Mouse (Mus musculus) intestine, embryonic 14.5 days (tissue): ENCODE measurements around the gene AL607142.1. TPM values are rescaled to one million over a fixed set of nuclear protein-coding genes. Genes with fewer than 3 reads are reported as not detected.

Experiments used
- ATAC-seq: fragments of 200-750 bp; cut with Nextera tagmentation; replicated peaks from 2 replicates; pipeline ENCODE4 v1.8.0; 2017; ENCODE audit warnings: low read depth, moderate number of reproducible peaks, moderate TSS enrichment, moderate library complexity; ENCODE audit not compliant: low FRiP score, low TSS enrichment
- DNase-seq: peaks from one replicate; pipeline ENCODE4 v3.0.0-alpha.2; 2018; ENCODE audit warnings: low spot score
- H3K27ac ChIP-seq: fragments of 300-500 bp; sonication (generic); 2 replicates; pipeline ENCODE4 v1.5.1; 2014; ENCODE audit warnings: low read depth, mild to moderate bottlenecking, control low read depth
- H3K27me3 ChIP-seq: fragments of 300-500 bp; sonication (generic); replicated peaks from 2 replicates; pipeline ENCODE4 v1.6.1; 2014; ENCODE audit warnings: low read length, control low read depth; ENCODE audit not compliant: control insufficient read depth, insufficient read depth
- H3K36me3 ChIP-seq: fragments of 300-500 bp; sonication (generic); 2 replicates; pipeline ENCODE4 v1.6.1; 2014; ENCODE audit warnings: low read length, control low read depth; ENCODE audit not compliant: control insufficient read depth, insufficient read depth
- H3K4me1 ChIP-seq: fragments of 300-500 bp; sonication (generic); replicated peaks from 2 replicates; pipeline ENCODE4 v1.6.1; 2014; ENCODE audit warnings: low read length, control low read depth, mixed read lengths; ENCODE audit not compliant: control insufficient read depth, insufficient read depth
- H3K4me2 ChIP-seq: fragments of 300-500 bp; sonication (generic); 2 replicates; pipeline ENCODE4 v1.6.1; 2014; ENCODE audit warnings: low read length
- H3K4me3 ChIP-seq: fragments of 300-500 bp; sonication (generic); 2 replicates; pipeline ENCODE4 v1.5.1; 2014; ENCODE audit warnings: low read depth, low read length, control low read depth, mixed read lengths
- H3K9ac ChIP-seq: fragments of 300-500 bp; sonication (generic); 2 replicates; pipeline ENCODE4 v1.6.1; 2014; ENCODE audit warnings: mild to moderate bottlenecking, low read length
- H3K9me3 ChIP-seq: fragments of 300-500 bp; sonication (generic); 2 replicates; pipeline ENCODE4 v1.6.1; 2016; ENCODE audit warnings: low read length, control low read depth; ENCODE audit not compliant: control insufficient read depth
- WGBS: fragments of 180-500 bp; shearing (Covaris S2); extraction: QIAGEN DNeasy Blood & Tissue Kit; methylation state at CpG from one replicate; pipeline ENCODE4 v1.1.7; 2014; 5-methylcytosine and 5-hydroxymethylcytosine counted together
- polyA plus RNA-seq: library from polyadenylated mRNA; unstranded; fragments of >200 nt; fragmentation: Nextera tagmentation; extraction: Ambion mirVana; gene quantifications from 2 replicates; pipeline ENCODE4 v1.2.1, GENCODE M21; 2014

Gene AL607142.1
- polyA plus RNA-seq, 1 experiment from 2014 or later, result not detected

DNA sequence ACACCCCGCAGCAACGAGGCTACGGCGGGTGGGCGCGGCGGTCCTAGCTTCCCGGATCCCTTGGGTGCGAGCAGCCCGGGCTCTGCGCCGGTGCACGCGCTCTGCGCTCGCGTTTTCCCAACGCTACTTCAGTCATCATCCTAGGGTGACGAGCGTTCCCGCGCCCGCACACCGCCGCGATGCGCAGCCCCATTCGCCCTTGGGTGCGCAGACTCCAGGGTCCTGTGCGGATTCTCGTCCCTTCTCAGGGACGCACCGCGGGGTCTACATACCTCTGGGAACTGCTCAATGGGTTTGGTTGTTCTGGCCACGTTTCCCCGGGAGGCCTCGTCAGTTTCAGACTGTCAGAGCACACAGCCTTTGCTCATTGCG lies 31.8 kb upstream of the AL607142.1 start:
- H3K4me1 ChIP-seq, result no peaks in the 10 kb centered on the region
- no peaks in the 10 kb centered on the region for H3K9me3 ChIP-seq
- no peak overlapping the region for H3K27ac ChIP-seq
- H3K9ac ChIP-seq, result peak overlapping the region; percentile 39; the same call in 1 of the 2 replicates
- under 1% methylated on average over 38 of the region's 38 CpGs for WGBS
- H3K4me2 ChIP-seq, result peak overlapping the region; percentile 97
- no peaks in the 10 kb centered on the region for H3K36me3 ChIP-seq
- ATAC-seq, result peak; percentile 33; the same call in 1 of the 2 replicates
- peak overlapping the region; percentile 51 for H3K4me3 ChIP-seq
- H3K27me3 ChIP-seq, result peaks cover 48% of the 10 kb centered on the region
- DNase-seq, result peak; percentile 70

GRCm38 (mm10) chr4:120036294-120036693 lies 28.5 kb upstream of the AL607142.1 start:
- WGBS, result 81% methylated on average over 4 of the region's 4 CpGs
- H3K4me1 ChIP-seq, result no peaks in the 10 kb centered on the region

DNA sequence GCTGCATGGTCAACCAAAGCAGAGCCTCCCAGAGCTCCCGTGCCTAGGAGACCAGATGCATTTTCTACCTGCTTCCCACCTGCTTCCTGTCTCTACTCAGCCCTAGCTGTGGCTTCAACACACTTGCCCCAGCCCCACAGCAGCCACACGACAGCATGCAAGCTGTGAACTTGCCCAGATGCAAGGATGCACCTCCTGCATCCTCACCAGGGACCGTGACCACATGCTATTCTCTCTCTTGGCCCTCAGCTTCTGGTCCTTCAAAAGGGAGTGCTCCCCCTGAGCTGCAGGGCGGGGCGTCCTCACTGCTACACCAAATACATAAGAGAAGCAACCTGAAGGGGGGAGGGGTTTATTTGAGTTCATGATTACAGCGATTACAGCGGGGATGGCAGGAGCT lies 27.8 kb upstream of the AL607142.1 start:
- Histone ChIP-seq H3K27ac (no peak overlapping the region), H3K36me3 (no peaks in the 10 kb centered on the region), H3K4me2 (no peak overlapping the region), H3K4me1 (no peaks in the 10 kb centered on the region), H3K9ac (no peak overlapping the region), H3K9me3 (no peaks in the 10 kb centered on the region), H3K4me3 (no peak overlapping the region), H3K27me3 (peaks cover 31% of the 10 kb centered on the region)
- 36% methylated on average over 7 of the region's 7 CpGs for WGBS
- ATAC-seq (no peak), DNase-seq (no peak)

More at GRCm38 (mm10) chr4:120036294-120036693, 28.5 kb upstream of the AL607142.1 start:
- Histone ChIP-seq H3K27me3 (peaks cover 38% of the 10 kb centered on the region), H3K4me3 (no peak overlapping the region), H3K36me3 (no peaks in the 10 kb centered on the region), H3K4me2 (no peak overlapping the region), H3K9me3 (no peaks in the 10 kb centered on the region), H3K9ac (no peak overlapping the region), H3K27ac (no peak overlapping the region)
- DNase-seq, result no peak
- no peak for ATAC-seq

DNA sequence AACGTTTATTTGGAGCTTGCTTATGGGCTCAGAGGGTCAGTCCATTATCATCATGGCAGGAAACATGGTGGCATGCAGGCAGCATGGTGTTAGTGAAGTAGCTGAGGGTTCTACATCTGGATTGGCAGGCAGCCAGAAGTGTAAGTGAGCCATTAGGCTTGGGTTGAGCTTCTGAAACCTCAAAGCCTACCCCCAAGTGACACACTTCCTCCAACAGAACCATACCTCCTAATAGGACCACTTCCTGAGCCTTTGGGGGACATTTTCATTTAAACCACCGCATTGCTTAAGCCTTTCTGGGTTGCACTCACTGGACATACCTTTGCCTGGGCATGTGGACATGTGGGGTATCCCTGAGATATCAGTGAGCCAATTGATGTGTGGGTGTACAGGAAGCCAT lies 23.3 kb upstream of the AL607142.1 start:
- ATAC-seq (no peak), DNase-seq (no peak)
- H3K27ac ChIP-seq, result no peak overlapping the region
- H3K27me3 ChIP-seq, result no peaks in the 10 kb centered on the region
- H3K9me3 ChIP-seq, result no peaks in the 10 kb centered on the region
- H3K4me1 ChIP-seq, result no peaks in the 10 kb centered on the region
- no peak overlapping the region for H3K9ac ChIP-seq
- no peak overlapping the region for H3K4me2 ChIP-seq
- H3K36me3 ChIP-seq, result no peaks in the 10 kb centered on the region
- 77% methylated on average over 2 of the region's 2 CpGs for WGBS
- H3K4me3 ChIP-seq, result no peak overlapping the region

DNA sequence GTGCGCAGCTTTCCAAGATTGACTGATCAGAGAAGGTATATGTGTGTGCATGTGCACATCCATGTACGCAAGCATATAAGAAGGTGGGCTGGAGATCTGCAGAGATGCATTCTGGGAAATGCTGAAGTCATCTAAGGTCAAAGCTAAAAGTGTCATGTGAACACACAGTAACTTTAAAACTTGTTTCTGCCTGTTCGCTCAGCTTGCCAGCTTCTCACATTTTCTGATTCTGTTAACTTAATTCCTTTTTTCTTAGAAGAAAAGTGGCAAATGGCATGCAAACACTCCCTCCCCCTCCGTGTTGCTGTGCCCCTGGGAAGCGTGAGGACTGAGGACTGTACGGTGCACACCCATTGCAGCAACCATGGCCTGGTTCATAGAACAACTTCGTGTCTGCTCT lies 22.3 kb upstream of the AL607142.1 start:
- H3K36me3 ChIP-seq, result no peaks in the 10 kb centered on the region
- WGBS, result 89% methylated on average over 7 of the region's 7 CpGs
- no peaks in the 10 kb centered on the region for H3K27me3 ChIP-seq
- DNase-seq (no peak), ATAC-seq (no peak)
- no peaks in the 10 kb centered on the region for H3K4me1 ChIP-seq
- no peak overlapping the region for H3K9ac ChIP-seq
- H3K4me2 ChIP-seq, result no peak overlapping the region
- H3K4me3 ChIP-seq, result no peak overlapping the region
- H3K27ac ChIP-seq, result no peak overlapping the region
- H3K9me3 ChIP-seq, result no peaks in the 10 kb centered on the region

DNA sequence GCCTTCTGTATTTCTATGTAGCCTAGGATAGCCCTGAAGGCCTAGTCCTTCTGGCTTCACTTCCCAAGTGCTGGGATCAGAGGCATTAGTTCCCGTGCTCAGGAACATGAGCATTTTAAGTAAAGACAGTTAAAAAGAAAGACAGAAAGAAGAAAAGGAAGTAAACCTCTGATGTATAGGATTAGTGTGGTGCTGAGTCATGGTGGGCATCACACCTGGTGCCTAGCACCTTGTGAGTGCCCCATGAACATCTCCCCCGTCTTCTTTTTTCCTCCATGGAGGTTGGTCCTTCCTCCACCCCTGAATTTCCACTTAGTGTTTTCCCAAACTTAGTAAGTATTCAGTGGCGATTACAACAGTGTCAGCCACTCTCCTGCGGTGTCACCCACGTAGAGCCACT lies 20.2 kb upstream of the AL607142.1 start:
- Histone ChIP-seq H3K4me2 (no peak overlapping the region), H3K27me3 (no peaks in the 10 kb centered on the region), H3K4me3 (no peak overlapping the region), H3K9me3 (no peaks in the 10 kb centered on the region), H3K36me3 (no peaks in the 10 kb centered on the region), H3K27ac (no peak overlapping the region), H3K9ac (no peak overlapping the region), H3K4me1 (no peaks in the 10 kb centered on the region)
- ATAC-seq, result no peak
- WGBS, result 78% methylated on average over 5 of the region's 5 CpGs
- DNase-seq, result no peak

GRCm38 (mm10) chr4:120045131-120045537 lies 19.7 kb upstream of the AL607142.1 start:
- no peaks in the 10 kb centered on the region for H3K4me1 ChIP-seq
- H3K4me2 ChIP-seq, result no peak overlapping the region
- H3K9me3 ChIP-seq, result no peaks in the 10 kb centered on the region
- H3K27me3 ChIP-seq, result no peaks in the 10 kb centered on the region
- no peak overlapping the region for H3K9ac ChIP-seq
- no peaks in the 10 kb centered on the region for H3K36me3 ChIP-seq
- WGBS, result 41% methylated on average over 5 of the region's 5 CpGs
- H3K4me3 ChIP-seq, result no peak overlapping the region
- DNase-seq, result no peak
- no peak overlapping the region for H3K27ac ChIP-seq
- ATAC-seq, result no peak

DNA sequence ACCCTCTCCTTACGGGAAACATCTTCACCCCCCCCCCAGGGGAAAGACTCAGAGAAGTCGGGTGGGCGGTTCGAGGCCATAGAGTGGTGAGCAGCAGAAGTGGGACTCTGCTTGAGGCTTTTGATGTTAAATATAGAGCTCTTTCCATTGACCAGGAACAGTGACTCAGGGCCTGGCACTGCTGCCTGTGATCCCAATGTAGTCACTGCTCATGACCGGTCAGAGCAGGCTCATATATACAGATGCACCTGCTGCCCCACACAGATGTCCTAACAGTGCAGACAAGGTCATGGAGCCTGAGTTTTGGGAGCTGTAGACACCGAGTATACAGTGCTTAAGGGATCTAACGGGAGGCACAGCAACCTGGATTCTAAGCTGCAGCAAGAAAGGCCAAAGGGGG lies 18.9 kb upstream of the AL607142.1 start:
- ATAC-seq (no peak), DNase-seq (no peak)
- Histone ChIP-seq H3K9ac (no peak overlapping the region), H3K9me3 (no peaks in the 10 kb centered on the region), H3K36me3 (no peaks in the 10 kb centered on the region), H3K27ac (no peak overlapping the region), H3K4me1 (no peaks in the 10 kb centered on the region), H3K4me2 (no peak overlapping the region), H3K27me3 (no peaks in the 10 kb centered on the region), H3K4me3 (no peak overlapping the region)
- 79% methylated on average over 7 of the region's 7 CpGs for WGBS

GRCm38 (mm10) chr4:120047060-120047459 lies 17.7 kb upstream of the AL607142.1 start:
- Histone ChIP-seq H3K9ac (no peak overlapping the region), H3K27me3 (no peaks in the 10 kb centered on the region), H3K4me1 (no peaks in the 10 kb centered on the region), H3K4me2 (no peak overlapping the region), H3K36me3 (no peaks in the 10 kb centered on the region), H3K4me3 (no peak overlapping the region), H3K9me3 (no peaks in the 10 kb centered on the region), H3K27ac (no peak overlapping the region)
- DNase-seq (no peak), ATAC-seq (no peak)
- 24% methylated on average over 4 of the region's 4 CpGs for WGBS
